Mouse (Mus musculus): ENCODE results near the gene Amz2.

DNA sequence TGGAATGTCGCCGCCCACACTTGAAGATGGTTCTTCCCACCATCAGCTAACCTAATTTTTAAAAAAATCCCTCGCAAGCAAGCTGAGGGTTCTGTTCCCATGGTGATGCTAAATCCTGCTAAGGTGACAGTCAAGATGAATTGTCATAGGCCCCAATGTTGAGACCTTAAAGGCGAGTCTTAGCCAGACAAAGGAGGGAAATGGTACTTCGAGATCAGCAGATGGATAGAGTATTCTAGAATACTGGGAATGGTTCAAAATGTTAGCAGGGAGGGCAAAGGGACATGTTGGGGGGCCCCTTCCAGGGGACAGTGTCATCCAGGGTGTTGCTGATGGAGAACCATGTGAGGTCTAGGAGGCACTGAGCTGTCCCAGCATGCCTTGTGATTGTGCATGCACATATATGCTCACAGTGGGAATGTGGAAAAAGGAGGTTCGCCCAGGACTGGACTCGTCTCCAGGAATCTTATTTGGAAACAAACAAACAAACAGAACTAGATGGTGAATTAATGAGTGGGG is 70.8 kb downstream of the Amz2 start:
- TF ChIP-seq CTCF (IDR thresholded peaks at IDR 0.05; ENCODE audit: borderline replicate concordance, control insufficient read depth, extremely low read depth, insufficient read depth, low read length, poor library complexity), result no peak
- no peak for TF ChIP-seq POLR2A (IDR thresholded peaks at IDR 0.05; ENCODE audit: control insufficient read depth, extremely low read depth, insufficient read depth, low read length, poor library complexity)

All from thymus, adult 2 months (tissue).